Mouse (Mus musculus): Measurements from ENCODE around the gene Syce2. TPM values are rescaled to one million over a fixed set of nuclear protein-coding genes. Genes with fewer than 3 reads are reported as not detected.
A peak's percentile ranks its signal among the peaks of the same experiment; 100 is the strongest.

Gene Syce2
- total RNA-seq, 2 experiments from 2014 or later: 0.71 to 1.4 TPM

GRCm38 (mm10) chr8:84841514-84841913, 30.4 kb upstream of the Syce2 start:
- intact Hi-C loops (cut with DNase I): no loop called here
- DNase-seq: no peak

GRCm38 (mm10) chr8:84844397-84845070, 27.4 kb upstream of the Syce2 start:
- intact Hi-C loops (cut with DNase I): loop anchor here (5.0 kb wide), 1 partner anchor 58 kb away; the partner anchor contains the start of gene Klf1
- DNase-seq: no peak

- intact Hi-C loops (cut with DNase I): loop anchor here (5.0 kb wide), 1 partner anchor 57 kb away; the partner anchor contains the start of gene Klf1
Observed at GRCm38 (mm10) chr8:84845355-84846093, 26.4 kb upstream of the Syce2 start.

GRCm38 (mm10) chr8:84846094-84846721, 25.7 kb upstream of the Syce2 start:
- DNase-seq: no peak
- intact Hi-C loops (cut with DNase I): loop anchor here (5.0 kb wide), 1 partner anchor 56 kb away; the partner anchor contains the start of gene Klf1

More at GRCm38 (mm10) chr8:84845355-84846093, 26.4 kb upstream of the Syce2 start:
- no peak for DNase-seq

- intact Hi-C loops (cut with DNase I): loop anchor here (5.0 kb wide), 1 partner anchor 55 kb away; the partner anchor contains the start of gene Klf1
- peak; percentile 97 to 99 for DNase-seq
Observed at GRCm38 (mm10) chr8:84846722-84847572, 25.0 kb upstream of the Syce2 start, which contains the start of gene Calr. TSS of gene Calr (minus strand) at chr8:84846934.

- DNase-seq: no peak
- intact Hi-C loops (cut with DNase I): loop anchor here (5.0 kb wide), 1 partner anchor 54 kb away; the partner anchor contains the start of gene Klf1
Observed at GRCm38 (mm10) chr8:84847684-84848435, 24.1 kb upstream of the Syce2 start.

GRCm38 (mm10) chr8:84856434-84856833, 15.5 kb upstream of the Syce2 start:
- intact Hi-C loops (cut with DNase I): no loop called here
- no peak for DNase-seq

GRCm38 (mm10) chr8:84856864-84857441, 15.0 kb upstream of the Syce2 start, which contains the start of gene Farsa:
TSS of gene Farsa (plus strand) at chr8:84856989.
- intact Hi-C loops (cut with DNase I): no loop called here
- DNase-seq: peak; percentile 88 to 92

GRCm38 (mm10) chr8:84872309-84872965, 526 bp downstream of the Syce2 start:
- intact Hi-C loops (cut with DNase I): no loop called here
- DNase-seq: peak in 1 of 2 experiments; percentile 23

- intact Hi-C loops (cut with DNase I): no loop called here
- DNase-seq: no peak
Observed at GRCm38 (mm10) chr8:84873016-84873415, 1.1 kb downstream of the Syce2 start.

GRCm38 (mm10) chr8:84874339-84874738, 2.4 kb downstream of the Syce2 start:
- intact Hi-C loops (cut with DNase I): no loop called here
- no peak for DNase-seq

GRCm38 (mm10) chr8:84877297-84878035, 5.6 kb downstream of the Syce2 start:
- DNase-seq: no peak
- intact Hi-C loops (cut with DNase I): no loop called here

GRCm38 (mm10) chr8:84878915-84879314, 7.0 kb downstream of the Syce2 start:
- intact Hi-C loops (cut with DNase I): no loop called here
- no peak for DNase-seq

GRCm38 (mm10) chr8:84884728-84885127, 12.8 kb downstream of the Syce2 start:
- intact Hi-C loops (cut with DNase I): no loop called here
- DNase-seq: no peak

- no peak for DNase-seq
- intact Hi-C loops (cut with DNase I): no loop called here
Observed at GRCm38 (mm10) chr8:84888280-84888679, 16.4 kb downstream of the Syce2 start.

GRCm38 (mm10) chr8:84889141-84889540, 17.2 kb downstream of the Syce2 start:
- DNase-seq: no peak
- intact Hi-C loops (cut with DNase I): no loop called here

GRCm38 (mm10) chr8:84892993-84893708, 21.2 kb downstream of the Syce2 start:
- DNase-seq: no peak
- intact Hi-C loops (cut with DNase I): no loop called here

Data from gastrocnemius, postnatal 36 days (tissue).